Mouse (Mus musculus) thymus, adult 18-20 months (tissue): Measurements from ENCODE around the gene H2-M10.4.
A peak's percentile ranks its signal among the peaks of the same experiment; 100 is the strongest.
"Not testable (repeated sequence)": the region's sequence is repeated elsewhere in the genome, so short reads cannot be mapped to it uniquely, and the experiment has no call there.

ENCODE experiments used
- DNase-seq, 2 experiments: peaks; one replicate each; pipeline ENCODE4 v3.0.0; 2022; ENCODE audit warnings: mixed read lengths in 2 of 2

H2-M10.4 gene

GRCm38 (mm10) chr17:36462234-36462633, at the start of gene H2-M10.4:
Gene H2-M10.4 (minus strand): TSS chr17:36462334.
- DNase-seq = no peak

DNA sequence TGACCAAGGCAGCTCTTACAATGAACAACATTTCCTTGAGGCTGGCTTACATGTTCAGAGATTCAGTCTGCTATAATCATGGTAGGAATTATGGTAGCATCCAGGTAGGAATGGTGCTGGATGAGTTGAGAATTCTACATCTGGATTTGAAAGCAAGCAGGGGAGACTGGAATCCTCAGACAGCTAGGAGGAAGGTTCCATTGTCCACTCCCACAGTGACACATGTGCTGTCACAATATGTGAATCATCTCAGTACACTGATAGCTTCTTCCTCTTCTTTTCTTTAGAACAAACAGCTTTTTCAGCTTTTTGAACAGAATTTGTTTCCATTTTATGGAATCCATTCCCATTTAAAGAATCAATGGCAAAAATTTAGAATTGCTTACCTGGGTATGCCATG, 41.8 kb upstream of the H2-M10.4 start:
- no peak for DNase-seq

GRCm38 (mm10) chr17:36500435-36500834, 38.3 kb upstream of the H2-M10.4 start:
- DNase-seq = no peak

- not testable (repeated sequence) for DNase-seq
These were observed 26.0 kb upstream of the H2-M10.4 start for GRCm38 (mm10) chr17:36488181-36488580.

DNA sequence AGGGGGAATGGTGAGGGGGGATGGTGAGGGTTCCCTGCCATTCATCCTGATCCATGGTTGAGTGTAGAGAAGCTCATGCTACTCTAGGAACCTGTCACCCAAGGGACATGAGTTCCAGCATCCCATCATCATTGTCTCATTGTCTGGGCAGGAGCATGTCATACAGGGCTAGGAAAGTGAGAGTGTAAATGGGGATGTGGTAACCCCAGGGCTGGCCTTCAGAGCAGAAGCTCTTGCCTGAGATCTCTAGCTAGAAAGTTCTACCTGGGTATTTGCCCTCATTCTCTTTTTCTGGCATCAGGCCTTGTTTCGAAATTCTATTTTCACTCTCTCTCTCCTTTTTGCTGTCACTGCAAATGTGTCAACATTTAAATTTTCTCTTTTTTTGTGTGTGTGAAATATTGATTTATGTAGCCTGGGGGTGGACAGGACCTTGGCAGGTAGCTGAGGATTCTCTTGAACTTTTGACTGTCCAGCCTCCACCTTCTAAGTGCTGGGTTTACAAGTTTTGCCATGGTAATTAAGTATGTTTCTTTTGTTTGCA, 24.6 kb upstream of the H2-M10.4 start:
- DNase-seq = no peak

DNA sequence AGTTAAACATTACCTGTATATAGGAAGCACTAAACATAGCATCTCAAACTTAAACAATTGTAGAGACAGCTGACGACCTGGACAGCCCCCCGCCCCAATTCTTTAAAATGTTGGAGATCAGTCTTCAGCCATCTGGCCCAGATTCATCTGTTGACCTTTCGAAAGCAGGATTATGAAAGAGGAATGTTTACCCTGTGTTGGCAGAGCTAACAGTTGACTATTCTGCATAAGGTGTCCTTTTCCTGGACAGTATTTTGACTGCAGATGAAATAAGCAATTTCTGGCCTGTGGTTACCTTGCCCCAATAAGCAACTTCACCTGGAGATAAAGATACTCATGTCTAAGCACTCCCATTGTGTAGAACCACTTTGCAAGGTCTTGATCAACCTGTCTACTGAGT, 21.7 kb upstream of the H2-M10.4 start:
- DNase-seq = no peak

DNA sequence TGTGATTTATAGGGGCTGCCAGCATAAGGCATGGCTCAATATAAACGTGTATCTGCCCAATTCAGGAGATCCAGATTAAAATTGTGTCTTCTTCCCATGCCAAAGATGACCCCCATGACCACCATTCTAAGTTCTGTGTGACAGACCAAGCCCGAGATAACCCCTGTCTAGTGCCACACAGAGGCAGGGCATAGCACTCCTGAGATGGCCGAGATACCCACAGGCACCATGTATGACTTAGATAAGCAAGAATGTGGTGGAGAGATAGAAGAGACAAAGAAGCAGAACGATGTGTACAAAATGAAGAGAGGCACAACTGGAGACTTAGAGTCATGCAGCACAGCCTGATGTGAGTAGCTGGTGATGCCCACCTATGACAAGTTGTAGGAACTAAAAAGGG, 5.9 kb downstream of the H2-M10.4 start:
- no peak for DNase-seq

- DNase-seq = no peak
These were observed 30.7 kb downstream of the H2-M10.4 start for GRCm38 (mm10) chr17:36431411-36431810.

DNA sequence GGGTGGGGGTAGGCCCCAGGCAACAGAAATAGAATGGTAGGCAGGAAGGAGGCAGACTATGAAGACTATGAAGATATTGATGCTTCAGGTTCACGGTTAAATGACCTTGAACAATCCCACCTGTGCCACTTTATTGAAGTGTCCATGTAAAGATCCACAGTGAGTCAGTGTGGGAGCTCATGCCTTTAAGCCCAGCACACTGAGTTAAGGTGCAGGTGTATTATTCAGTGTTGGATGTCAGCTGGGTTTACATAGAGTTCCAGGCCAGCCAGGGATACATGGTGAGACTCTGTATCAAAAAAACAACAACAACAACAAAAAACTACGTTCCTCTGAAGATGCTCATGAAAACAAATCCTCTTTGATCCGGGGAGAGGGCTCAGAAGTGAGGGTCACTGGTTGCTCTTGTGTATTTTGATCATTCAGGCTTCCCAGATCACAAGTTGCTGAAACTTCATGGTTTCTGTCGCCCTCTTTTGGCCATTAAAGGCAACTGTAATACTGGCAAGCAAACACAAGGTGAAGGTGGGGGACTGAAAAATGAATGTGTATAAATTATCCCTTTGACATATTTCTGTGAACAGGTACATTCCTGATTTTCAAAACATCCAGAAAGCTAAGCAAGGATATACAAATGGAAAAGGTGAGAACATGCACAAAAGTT, 43.9 kb downstream of the H2-M10.4 start:
- peak in 1 of 2 experiments; percentile 4 for DNase-seq

DNA sequence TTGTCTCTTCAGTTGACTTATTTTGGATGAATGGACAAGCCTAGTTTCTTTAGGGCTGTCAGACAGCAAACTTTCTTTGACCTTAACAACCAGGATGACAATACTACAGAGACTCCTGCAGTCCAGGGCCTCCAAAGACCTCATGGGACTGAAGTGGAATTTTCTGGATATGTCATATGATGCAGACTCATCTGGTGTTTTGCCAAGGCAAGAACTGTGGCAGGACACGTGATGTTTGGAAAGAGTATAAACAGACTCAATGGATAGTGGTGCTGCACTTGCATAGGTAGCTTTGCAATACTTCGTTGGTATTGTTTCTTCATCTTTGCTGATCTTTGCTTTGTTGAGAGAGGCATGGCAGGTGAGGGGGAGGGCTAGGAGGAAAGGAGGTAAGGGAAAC, 44.7 kb downstream of the H2-M10.4 start:
- DNase-seq = no peak

DNA sequence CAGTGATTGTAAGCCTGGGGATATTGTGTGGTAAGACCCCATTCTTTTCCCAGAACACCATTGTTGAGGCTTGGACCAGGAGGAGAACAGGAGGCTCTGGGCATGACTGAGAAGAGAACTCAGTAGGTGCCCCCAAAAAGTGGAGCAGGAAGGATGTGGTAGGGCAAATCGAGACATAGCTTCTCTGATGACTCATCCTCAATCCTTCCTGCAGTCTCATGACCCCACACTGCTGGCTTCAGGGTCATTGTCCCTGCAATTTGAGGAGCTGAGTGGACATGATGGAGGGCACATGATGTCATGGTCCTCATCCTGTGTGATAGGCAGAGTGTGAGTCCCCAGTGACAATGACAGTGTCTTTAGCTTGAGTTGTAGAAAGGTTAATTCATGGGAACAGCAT, 46.7 kb downstream of the H2-M10.4 start:
- no peak for DNase-seq

DNA sequence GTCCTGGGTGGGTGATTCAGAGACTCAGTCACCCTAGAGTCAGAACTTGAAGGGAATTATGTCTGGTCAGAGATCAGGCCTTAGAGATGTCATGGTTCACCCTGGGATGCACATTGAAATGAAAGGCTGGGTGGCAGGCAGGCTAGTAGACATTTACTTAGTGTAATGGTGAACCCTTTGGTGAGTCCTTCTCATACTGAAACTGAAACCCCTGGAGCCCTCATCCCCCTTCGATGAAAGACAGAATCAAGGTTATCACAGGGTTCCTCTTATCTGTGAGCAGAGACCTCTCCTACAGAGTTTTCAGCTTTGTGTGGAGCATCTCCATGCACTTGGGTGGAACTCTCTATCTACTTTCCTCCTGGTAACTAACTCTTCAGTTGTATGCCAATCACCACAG, 47.8 kb downstream of the H2-M10.4 start:
- no peak for DNase-seq
